ENCODE assay signal across 12 mouse cellular contexts in genomic region chr7:143014862-143015659, GRCm38 (mm10). TPM values are rescaled to one million over a fixed set of nuclear protein-coding genes. Genes with fewer than 3 reads are reported as not detected.
DNase-seq lines count a peak whose midpoint lies in the region; ATAC-seq and TF ChIP-seq lines count a peak whose summit lies in the region.
"Had no signal": no experiment of that assay in that cellular context is flagged by ENCODE, and none has a peak within 500 bp of the region (broad histone marks: within the 10 kb centered on the region; RNA-seq: fewer than 3 reads in every experiment).

No protein-coding gene starts in this region.

- H3K4me1 ChIP-seq in liver, embryonic 12.5 days = peaks cover 69% of the 10 kb centered on the region
- H3K4me1 ChIP-seq in liver, postnatal 0 days (ENCODE audit: insufficient read depth) = peaks cover 14% of the 10 kb centered on the region
- peaks cover 30% of the 10 kb centered on the region for H3K4me1 ChIP-seq in heart, adult 2 months (ENCODE audit: control insufficient read depth, insufficient read depth, low read length)
- H3K4me1 ChIP-seq in hindbrain, embryonic 11.5 days (replicated peaks; ENCODE audit: control insufficient read depth, insufficient read depth, low read length) = no peaks in the 10 kb centered on the region; the same call in 1 of the 2 replicates

- no peak for TF ChIP-seq CTCF in liver, postnatal 0 days (IDR thresholded peaks at IDR 0.05; ENCODE audit: low read depth)
- TF ChIP-seq CTCF in heart, adult 2 months (IDR thresholded peaks at IDR 0.05) = no peak

- WGBS in liver, embryonic 12.5 days (ENCODE audit: insufficient replicate concordance) = 81% methylated on average over 7 of the region's 7 CpGs
- 85% methylated on average over 7 of the region's 7 CpGs for WGBS in liver, postnatal 0 days (ENCODE audit: insufficient replicate concordance)
- 46% methylated on average over 7 of the region's 7 CpGs for WGBS in heart, adult 2 months
- 91% methylated on average over 7 of the region's 7 CpGs for WGBS in hindbrain, embryonic 11.5 days

- H3K9me3 ChIP-seq in liver, embryonic 12.5 days (replicated peaks) = no peaks in the 10 kb centered on the region
- no peaks in the 10 kb centered on the region for H3K9me3 ChIP-seq in liver, postnatal 0 days (ENCODE audit: low read length)
- no peaks in the 10 kb centered on the region for H3K9me3 ChIP-seq in hindbrain, embryonic 11.5 days (ENCODE audit: control insufficient read depth, low read length)
- H3K9me3 ChIP-seq: forebrain, embryonic 13.5 days; hindbrain, embryonic 13.5 days had no signal

- DNase-seq in cerebellum, postnatal 14 days = peak; percentile 72 to 78
- no peak for DNase-seq in cerebellum, adult 8-10 months
- DNase-seq in liver, postnatal 0 days = no peak
- peak; percentile 50 to 51 for DNase-seq in heart, adult 2 months
- DNase-seq in hindbrain, embryonic 11.5 days (ENCODE audit: low spot score) = no peak
- no peak for DNase-seq in left cerebral cortex, postnatal 14 days (ENCODE audit: low spot score in 2 of 2)
- DNase-seq: B cell, adult 2 months had no signal

- TF ChIP-seq POLR2A in heart, adult 2 months (IDR thresholded peaks at IDR 0.05; ENCODE audit: insufficient read depth, low read depth, low read length) = no peak
- TF ChIP-seq POLR2A in myocyte (IDR thresholded peaks at IDR 0.05; ENCODE audit: insufficient read length, low read depth) = no peak

- no peaks in the 10 kb centered on the region for H3K79me2 ChIP-seq in heart, adult 2 months (replicated peaks; ENCODE audit: control insufficient read depth, insufficient read depth, low read length)
- no peaks in the 10 kb centered on the region for H3K79me2 ChIP-seq in myocyte (ENCODE audit: control insufficient read depth, insufficient read depth)

- ATAC-seq in liver, embryonic 12.5 days = no peak
- ATAC-seq in liver, postnatal 0 days = no peak
- no peak for ATAC-seq in hindbrain, embryonic 11.5 days (ENCODE audit: low FRiP score)

- H3K27ac ChIP-seq in liver, embryonic 12.5 days = peak overlapping the region; percentile 38; the same call in 1 of the 2 replicates
- H3K27ac ChIP-seq in liver, postnatal 0 days (ENCODE audit: low read depth) = no peak overlapping the region
- H3K27ac ChIP-seq in heart, adult 2 months = peak overlapping the region; percentile 66
- H3K27ac ChIP-seq in hindbrain, embryonic 11.5 days (ENCODE audit: low read depth, low read length) = no peak overlapping the region
- H3K27ac ChIP-seq: forebrain, embryonic 13.5 days had no signal

- no peak overlapping the region for H3ac ChIP-seq in myocyte (ENCODE audit: control insufficient read depth, insufficient read length)

- H3K9ac ChIP-seq in liver, embryonic 12.5 days = no peak overlapping the region; the same call in 1 of the 2 replicates
- no peak overlapping the region for H3K9ac ChIP-seq in liver, postnatal 0 days (replicated peaks)
- no peak overlapping the region for H3K9ac ChIP-seq in heart, adult 2 months (ENCODE audit: low read depth, low read length)
- H3K9ac ChIP-seq in hindbrain, embryonic 11.5 days (ENCODE audit: low read depth, low read length) = no peak overlapping the region
- H3K9ac ChIP-seq: forebrain, embryonic 13.5 days; hindbrain, embryonic 13.5 days had no signal

- no peak for TF ChIP-seq EP300 in liver, postnatal 0 days (IDR thresholded peaks at IDR 0.05; ENCODE audit: low read depth)
- TF ChIP-seq EP300 in heart, adult 2 months (IDR thresholded peaks at IDR 0.05; ENCODE audit: insufficient read depth, low read depth, low read length) = no peak

- H3K27me3 ChIP-seq in liver, embryonic 12.5 days (replicated peaks) = no peaks in the 10 kb centered on the region
- H3K27me3 ChIP-seq in liver, postnatal 0 days (ENCODE audit: insufficient read depth, low read length) = no peaks in the 10 kb centered on the region
- no peaks in the 10 kb centered on the region for H3K27me3 ChIP-seq in heart, adult 2 months (ENCODE audit: control insufficient read depth, insufficient read depth, low read length)
- no peaks in the 10 kb centered on the region for H3K27me3 ChIP-seq in myocyte (ENCODE audit: control insufficient read depth, insufficient read depth, insufficient read length)
- H3K27me3 ChIP-seq in hindbrain, embryonic 11.5 days (ENCODE audit: control insufficient read depth, insufficient read depth, low read length) = no peaks in the 10 kb centered on the region
- H3K27me3 ChIP-seq: forebrain, embryonic 13.5 days had no signal

- peaks cover 28% of the 10 kb centered on the region for H3K36me3 ChIP-seq in liver, embryonic 12.5 days
- H3K36me3 ChIP-seq in liver, postnatal 0 days (replicated peaks; ENCODE audit: insufficient read depth, low read length) = no peaks in the 10 kb centered on the region; the same call in 1 of the 2 replicates
- H3K36me3 ChIP-seq in heart, adult 2 months (ENCODE audit: control insufficient read depth, insufficient read depth, low read length) = no peaks in the 10 kb centered on the region; the same call in 1 of the 2 replicates
- no peaks in the 10 kb centered on the region for H3K36me3 ChIP-seq in myocyte (ENCODE audit: control insufficient read depth, insufficient read depth)
- H3K36me3 ChIP-seq in hindbrain, embryonic 11.5 days (ENCODE audit: control insufficient read depth, insufficient read depth, low read length) = no peaks in the 10 kb centered on the region
- H3K36me3 ChIP-seq: hindbrain, embryonic 13.5 days had no signal

- no peak overlapping the region for H3K4me3 ChIP-seq in liver, embryonic 12.5 days
- H3K4me3 ChIP-seq in liver, postnatal 0 days (ENCODE audit: low read depth, low read length) = no peak overlapping the region
- no peak overlapping the region for H3K4me3 ChIP-seq in heart, adult 2 months
- H3K4me3 ChIP-seq in myocyte = no peak overlapping the region
- H3K4me3 ChIP-seq in hindbrain, embryonic 11.5 days (ENCODE audit: low read depth, low read length) = no peak overlapping the region
- H3K4me3 ChIP-seq: forebrain, embryonic 13.5 days; hindbrain, embryonic 13.5 days had no signal

- no peak overlapping the region for H3K4me2 ChIP-seq in liver, embryonic 12.5 days
- no peak overlapping the region for H3K4me2 ChIP-seq in liver, postnatal 0 days (ENCODE audit: low read depth, low read length)
- H3K4me2 ChIP-seq in myocyte (ENCODE audit: low read depth) = peak overlapping the region; percentile 77
- H3K4me2 ChIP-seq in hindbrain, embryonic 11.5 days (replicated peaks; ENCODE audit: low read depth, low read length) = no peak overlapping the region
- H3K4me2 ChIP-seq: hindbrain, embryonic 13.5 days had no signal

- intact Hi-C loops in heart, adult 2 months (cut with DNase I) = no loop called here
- intact Hi-C loops in left cerebral cortex, postnatal 14 days (cut with DNase I) = loop anchor here (5.0 kb wide), 1 partner anchor 52 kb away; the partner anchor contains the start of gene Tssc4

TF ChIP-seq in myocyte, 11 proteins besides CTCF, POLR2A, EP300 and RAD21:
- TF ChIP-seq MYOG (IDR thresholded peaks at IDR 0.05; ENCODE audit: control insufficient read depth in 1 of 3, insufficient read depth in 1 of 3, insufficient read length in 2 of 3, low read depth in 2 of 3) = peak in 2 of 3 experiments; percentile 33 to 73
- TF ChIP-seq TCF12 (IDR thresholded peaks at IDR 0.05; ENCODE audit: insufficient read depth, poor library complexity, severe bottlenecking) = no peak
- no peak for TF ChIP-seq MAX (IDR thresholded peaks at IDR 0.05; ENCODE audit: low read depth)
- TF ChIP-seq CEBPB (IDR thresholded peaks at IDR 0.05; ENCODE audit: insufficient read depth, poor library complexity, severe bottlenecking) = no peak
- no peak for TF ChIP-seq USF1 (IDR thresholded peaks at IDR 0.05; ENCODE audit: low read depth)
- peak; percentile 48 for TF ChIP-seq POLR2AphosphoS2 (IDR thresholded peaks at IDR 0.05; ENCODE audit: insufficient read length, low read depth)

RNA-seq across cellular contexts. Expression of gene Tspan32, which starts 10.2 kb away (rescaled TPM):
- 105 and 106 TPM in 2 replicates for polyA plus RNA-seq in liver, embryonic 12.5 days (2016; fragmentation: Nextera tagmentation; extraction: Ambion mirVana)
- 31.0 and 37.5 TPM in 2 replicates for polyA plus RNA-seq in liver, postnatal 0 days (2015; fragmentation: Nextera tagmentation; extraction: Ambion mirVana)
- 1 to 10 TPM in 1 of 2 experiments, under 1 TPM in 1; 0.44 to 1.3 TPM for total RNA-seq in heart, adult 2 months (2021)
- 1.8 and 1.9 TPM in 2 replicates for polyA plus RNA-seq in heart, adult 2 months (2012; rRNA removed)
- polyA plus RNA-seq in myocyte (2012; fragmentation: generic; extraction: Trizol) = 59.5 TPM
- polyA plus RNA-seq in hindbrain, embryonic 11.5 days (2014; fragmentation: Nextera tagmentation; extraction: Ambion mirVana) = 5.8 and 8.3 TPM in 2 replicates
- total RNA-seq in left cerebral cortex, postnatal 14 days (2021) = under 1 TPM in 1 of 2 experiments, not detected in 1; 0.30 TPM

RNA-seq across cellular contexts. Expression of gene Cd81, which starts 37.5 kb away (rescaled TPM):
- polyA plus RNA-seq in liver, embryonic 12.5 days (2016; fragmentation: Nextera tagmentation; extraction: Ambion mirVana) = 154 TPM in 2 replicates
- polyA plus RNA-seq in liver, postnatal 0 days (2015; fragmentation: Nextera tagmentation; extraction: Ambion mirVana) = 213 and 231 TPM in 2 replicates
- total RNA-seq in heart, adult 2 months (2021) = 100 to 1,000 TPM; 424 to 434 TPM
- 641 and 822 TPM in 2 replicates for polyA plus RNA-seq in heart, adult 2 months (2012; rRNA removed)
- 744 TPM for polyA plus RNA-seq in myocyte (2012; fragmentation: generic; extraction: Trizol)
- polyA plus RNA-seq in hindbrain, embryonic 11.5 days (2014; fragmentation: Nextera tagmentation; extraction: Ambion mirVana) = 263 and 264 TPM in 2 replicates
- 100 to 1,000 TPM; 367 to 400 TPM for total RNA-seq in left cerebral cortex, postnatal 14 days (2021)

RNA-seq across cellular contexts. Expression of gene Ascl2, which starts 46.0 kb away (rescaled TPM):
- polyA plus RNA-seq in liver, embryonic 12.5 days (2016; fragmentation: Nextera tagmentation; extraction: Ambion mirVana) = 1.3 TPM in 2 replicates
- 0.21 and 0.23 TPM in 2 replicates for polyA plus RNA-seq in liver, postnatal 0 days (2015; fragmentation: Nextera tagmentation; extraction: Ambion mirVana)
- total RNA-seq in heart, adult 2 months (2021) = not detected
- polyA plus RNA-seq in heart, adult 2 months (2012; rRNA removed) = 0.08 TPM in 1 of 2 replicates, not detected in the other
- polyA plus RNA-seq in myocyte (2012; fragmentation: generic; extraction: Trizol) = not detected
- polyA plus RNA-seq in hindbrain, embryonic 11.5 days (2014; fragmentation: Nextera tagmentation; extraction: Ambion mirVana) = 0.27 and 0.34 TPM in 2 replicates
- total RNA-seq in left cerebral cortex, postnatal 14 days (2021) = not detected
- total RNA-seq: midbrain, postnatal 0 days had no signal

RNA-seq across cellular contexts. Expression of gene Tssc4, which starts 54.0 kb away (rescaled TPM):
- polyA plus RNA-seq in liver, embryonic 12.5 days (2016; fragmentation: Nextera tagmentation; extraction: Ambion mirVana) = 50.2 and 50.5 TPM in 2 replicates
- polyA plus RNA-seq in liver, postnatal 0 days (2015; fragmentation: Nextera tagmentation; extraction: Ambion mirVana) = 24.1 and 25.2 TPM in 2 replicates
- total RNA-seq in heart, adult 2 months (2021) = 10 to 100 TPM; 13.6 to 14.8 TPM
- 33.2 and 36.9 TPM in 2 replicates for polyA plus RNA-seq in heart, adult 2 months (2012; rRNA removed)
- 78.6 TPM for polyA plus RNA-seq in myocyte (2012; fragmentation: generic; extraction: Trizol)
- polyA plus RNA-seq in hindbrain, embryonic 11.5 days (2014; fragmentation: Nextera tagmentation; extraction: Ambion mirVana) = 59.0 and 63.8 TPM in 2 replicates
- total RNA-seq in left cerebral cortex, postnatal 14 days (2021) = 10 to 100 TPM; 41.1 to 50.0 TPM

Comparison
In these comparisons a context has a peak if more than half of its experiments do, and no peak if none do; other contexts are left out.
1. DNase-seq: peak in cerebellum, postnatal 14 days (2 of 2) and heart, adult 2 months (2 of 2); none in cerebellum, adult 8-10 months (single experiment), liver, postnatal 0 days (single experiment), hindbrain, embryonic 11.5 days (single experiment) and left cerebral cortex, postnatal 14 days (0 of 2).
2. H3K27ac ChIP-seq: peak in liver, embryonic 12.5 days (single experiment) and heart, adult 2 months (single experiment); none in liver, postnatal 0 days (single experiment) and hindbrain, embryonic 11.5 days (single experiment).